13 mouse cellular contexts compared by ENCODE assay signal in the genomic region with DNA sequence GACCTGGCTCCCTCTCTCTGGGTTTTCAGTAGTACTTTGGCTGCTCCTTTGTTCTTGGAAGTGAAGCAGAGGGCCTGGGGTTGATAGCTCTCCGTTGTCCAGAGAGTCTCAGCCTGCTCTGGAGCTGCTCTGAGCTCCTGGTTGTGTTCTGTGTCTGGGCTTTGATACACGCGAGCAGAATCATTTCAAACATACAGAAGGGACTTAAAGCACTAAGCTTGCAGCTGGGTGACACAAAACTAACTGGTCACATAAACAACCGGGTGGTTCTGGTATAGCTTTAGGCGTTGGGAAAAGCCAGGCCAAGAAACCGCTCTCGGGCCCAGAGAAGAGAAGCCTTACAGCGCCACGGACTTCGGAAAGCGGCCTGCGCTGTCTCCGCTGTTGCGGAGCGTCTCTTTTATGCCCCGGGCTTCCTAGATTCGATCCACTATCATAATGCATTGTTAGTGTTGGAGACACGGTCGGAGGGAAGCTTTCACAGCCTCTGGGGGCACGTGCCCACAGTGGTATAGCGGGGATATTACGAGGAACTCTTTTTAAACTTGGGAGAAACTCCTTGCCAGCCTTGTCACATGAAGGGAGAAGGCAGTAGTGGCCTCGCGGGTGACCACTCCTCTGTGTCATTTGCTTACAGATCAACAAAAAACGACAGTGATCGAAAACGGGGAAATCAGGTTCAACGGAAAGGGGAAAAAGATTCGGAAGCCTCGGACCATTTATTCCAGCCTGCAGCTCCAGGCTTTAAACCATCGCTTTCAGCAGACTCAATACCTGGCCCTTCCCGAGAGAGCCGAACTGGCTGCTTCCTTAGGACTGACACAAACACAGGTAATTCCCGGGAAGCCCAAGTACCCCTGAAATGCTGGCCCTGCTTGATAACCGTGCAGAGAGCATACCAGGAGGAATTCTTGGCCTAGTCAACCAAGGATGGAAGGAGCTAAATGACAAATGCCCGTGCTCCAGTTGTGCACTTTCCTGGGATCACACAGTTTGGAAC. TPM values are rescaled to one million over a fixed set of nuclear protein-coding genes. Genes with fewer than 3 reads are reported as not detected.
A peak's percentile ranks its signal among the peaks of the same experiment; 100 is the strongest.
DNase-seq lines count a peak whose midpoint lies in the region; ATAC-seq and TF ChIP-seq lines count a peak whose summit lies in the region.
"Had no signal": no experiment of that assay in that cellular context is flagged by ENCODE, and none has a peak within 500 bp of the region (broad histone marks: within the 10 kb centered on the region; RNA-seq: fewer than 3 reads in every experiment).

No protein-coding gene starts in this region.

- no peaks in the 10 kb centered on the region for H3K36me3 ChIP-seq in heart, embryonic 12.5 days
- H3K36me3 ChIP-seq in neural tube, embryonic 15.5 days: no peaks in the 10 kb centered on the region
- H3K36me3 ChIP-seq in hindbrain, postnatal 0 days (ENCODE audit: insufficient read depth, low read length): no peaks in the 10 kb centered on the region

- H3K27me3 ChIP-seq in heart, embryonic 12.5 days (replicated peaks): peaks cover 70% of the 10 kb centered on the region
- H3K27me3 ChIP-seq in neural tube, embryonic 15.5 days (replicated peaks): peaks cover 81% of the 10 kb centered on the region
- H3K27me3 ChIP-seq in hindbrain, postnatal 0 days (ENCODE audit: insufficient read depth, low read length): peaks cover 85% of the 10 kb centered on the region

- peak overlapping the region; percentile 57; the same call in 1 of the 2 replicates for H3K4me3 ChIP-seq in heart, embryonic 12.5 days
- H3K4me3 ChIP-seq in neural tube, embryonic 15.5 days (replicated peaks): no peak overlapping the region
- no peak overlapping the region for H3K4me3 ChIP-seq in hindbrain, postnatal 0 days (ENCODE audit: low read length)

- H3K9me3 ChIP-seq in heart, embryonic 12.5 days (replicated peaks): no peaks in the 10 kb centered on the region
- no peaks in the 10 kb centered on the region for H3K9me3 ChIP-seq in neural tube, embryonic 15.5 days (replicated peaks)
- no peaks in the 10 kb centered on the region for H3K9me3 ChIP-seq in hindbrain, postnatal 0 days (ENCODE audit: low read length)

- no peak for ATAC-seq in heart, embryonic 12.5 days (ENCODE audit: insufficient number of reproducible peaks, low FRiP score)
- no peak for ATAC-seq in neural tube, embryonic 15.5 days (ENCODE audit: low FRiP score)
- ATAC-seq in hindbrain, postnatal 0 days: no peak

- WGBS in heart, embryonic 12.5 days: 4% methylated on average over 36 of the region's 36 CpGs
- 3% methylated on average over 36 of the region's 36 CpGs for WGBS in neural tube, embryonic 15.5 days
- 5% methylated on average over 36 of the region's 36 CpGs for WGBS in hindbrain, postnatal 0 days

- no peak for DNase-seq in heart, postnatal 25 days (ENCODE audit: low spot score)
- peak; percentile 76 for DNase-seq in neural tube, embryonic 10.5 days (ENCODE audit: extremely low spot score, low spot score)
- peak; percentile 31 for DNase-seq in hindbrain, postnatal 0 days (ENCODE audit: low spot score)
- peak; percentile 50 for DNase-seq in retina, embryonic 14.5 days (ENCODE audit: low spot score)
- no peak for DNase-seq in urinary bladder, postnatal 14 days (ENCODE audit: low spot score)
- no peak for DNase-seq in right cerebral cortex, postnatal 10 days (ENCODE audit: low spot score in 2 of 2)
- DNase-seq: cerebellum, postnatal 36 days; kidney, postnatal 36 days; left cerebral cortex, postnatal 4 days; right cerebral cortex, adult 18-20 months had no signal

- H3K4me1 ChIP-seq in heart, embryonic 12.5 days (replicated peaks): peaks cover 30% of the 10 kb centered on the region
- H3K4me1 ChIP-seq in neural tube, embryonic 15.5 days: peaks cover 25% of the 10 kb centered on the region
- no peaks in the 10 kb centered on the region for H3K4me1 ChIP-seq in hindbrain, postnatal 0 days (ENCODE audit: insufficient read depth, low read length)

- H3K27ac ChIP-seq in heart, embryonic 12.5 days (ENCODE audit: poor library complexity, severe bottlenecking): no peak overlapping the region
- H3K27ac ChIP-seq in neural tube, embryonic 15.5 days (replicated peaks): no peak overlapping the region
- no peak overlapping the region for H3K27ac ChIP-seq in hindbrain, postnatal 0 days

- no peak overlapping the region for H3K9ac ChIP-seq in heart, embryonic 12.5 days
- no peak overlapping the region for H3K9ac ChIP-seq in neural tube, embryonic 15.5 days (replicated peaks)
- H3K9ac ChIP-seq in hindbrain, postnatal 0 days (replicated peaks; ENCODE audit: low read length): no peak overlapping the region

- intact Hi-C loops in heart, postnatal 25 days (cut with DNase I): no loop called here

- peak overlapping the region; percentile 87 for H3K4me2 ChIP-seq in heart, embryonic 12.5 days
- H3K4me2 ChIP-seq in neural tube, embryonic 15.5 days: no peak overlapping the region
- H3K4me2 ChIP-seq in hindbrain, postnatal 0 days (ENCODE audit: low read depth, low read length): no peak overlapping the region

- no peak for TF ChIP-seq CTCF in hindbrain, postnatal 0 days (IDR thresholded peaks at IDR 0.05; ENCODE audit: low read depth)

RNA-seq across cellular contexts. Expression of a gene that starts 1.6 kb away (rescaled TPM):
- polyA plus RNA-seq in heart, embryonic 12.5 days (2016; fragmentation: Nextera tagmentation; extraction: Ambion mirVana): 0.14 TPM in 1 of 2 replicates, not detected in the other
- total RNA-seq in heart, postnatal 25 days (2021): not detected
- polyA plus RNA-seq in neural tube, embryonic 15.5 days (2015; fragmentation: Nextera tagmentation; extraction: Ambion mirVana): 0.41 TPM in 1 of 2 replicates, not detected in the other
- not detected in 2 replicates for total RNA-seq in hindbrain, postnatal 0 days (2014; rRNA removed)
- not detected in 2 replicates for polyA plus RNA-seq in hindbrain, postnatal 0 days (2015; fragmentation: Nextera tagmentation; extraction: Ambion mirVana)
- total RNA-seq: gastrocnemius, adult 18-20 months had no signal

RNA-seq across cellular contexts. Expression of a gene that starts 17.1 kb away (rescaled TPM):
- polyA plus RNA-seq in heart, embryonic 12.5 days (2016; fragmentation: Nextera tagmentation; extraction: Ambion mirVana): 0.98 and 1.5 TPM in 2 replicates
- under 1 TPM in 1 of 2 experiments, not detected in 1; 0.34 TPM for total RNA-seq in heart, postnatal 25 days (2021)
- 0.41 and 0.83 TPM in 2 replicates for polyA plus RNA-seq in neural tube, embryonic 15.5 days (2015; fragmentation: Nextera tagmentation; extraction: Ambion mirVana)
- total RNA-seq in hindbrain, postnatal 0 days (2014; rRNA removed): not detected in 2 replicates
- 0.16 TPM in 1 of 2 replicates, not detected in the other for polyA plus RNA-seq in hindbrain, postnatal 0 days (2015; fragmentation: Nextera tagmentation; extraction: Ambion mirVana)
- total RNA-seq: gastrocnemius, adult 18-20 months had no signal

Comparison
In these comparisons a context has a peak if more than half of its experiments do, and no peak if none do; other contexts are left out.
1. DNase-seq: peak in neural tube, embryonic 10.5 days (single experiment), hindbrain, postnatal 0 days (single experiment) and retina, embryonic 14.5 days (single experiment); none in heart, postnatal 25 days (single experiment), urinary bladder, postnatal 14 days (single experiment) and right cerebral cortex, postnatal 10 days (0 of 2).